Mouse (Mus musculus): ENCODE results near the gene Rai1. TPM values are rescaled to one million over a fixed set of nuclear protein-coding genes. Genes with fewer than 3 reads are reported as not detected.
A peak's percentile ranks its signal among the peaks of the same experiment; 100 is the strongest.

The Rai1 gene
- polyA plus RNA-seq, 1 experiment = 25.9 TPM

DNA sequence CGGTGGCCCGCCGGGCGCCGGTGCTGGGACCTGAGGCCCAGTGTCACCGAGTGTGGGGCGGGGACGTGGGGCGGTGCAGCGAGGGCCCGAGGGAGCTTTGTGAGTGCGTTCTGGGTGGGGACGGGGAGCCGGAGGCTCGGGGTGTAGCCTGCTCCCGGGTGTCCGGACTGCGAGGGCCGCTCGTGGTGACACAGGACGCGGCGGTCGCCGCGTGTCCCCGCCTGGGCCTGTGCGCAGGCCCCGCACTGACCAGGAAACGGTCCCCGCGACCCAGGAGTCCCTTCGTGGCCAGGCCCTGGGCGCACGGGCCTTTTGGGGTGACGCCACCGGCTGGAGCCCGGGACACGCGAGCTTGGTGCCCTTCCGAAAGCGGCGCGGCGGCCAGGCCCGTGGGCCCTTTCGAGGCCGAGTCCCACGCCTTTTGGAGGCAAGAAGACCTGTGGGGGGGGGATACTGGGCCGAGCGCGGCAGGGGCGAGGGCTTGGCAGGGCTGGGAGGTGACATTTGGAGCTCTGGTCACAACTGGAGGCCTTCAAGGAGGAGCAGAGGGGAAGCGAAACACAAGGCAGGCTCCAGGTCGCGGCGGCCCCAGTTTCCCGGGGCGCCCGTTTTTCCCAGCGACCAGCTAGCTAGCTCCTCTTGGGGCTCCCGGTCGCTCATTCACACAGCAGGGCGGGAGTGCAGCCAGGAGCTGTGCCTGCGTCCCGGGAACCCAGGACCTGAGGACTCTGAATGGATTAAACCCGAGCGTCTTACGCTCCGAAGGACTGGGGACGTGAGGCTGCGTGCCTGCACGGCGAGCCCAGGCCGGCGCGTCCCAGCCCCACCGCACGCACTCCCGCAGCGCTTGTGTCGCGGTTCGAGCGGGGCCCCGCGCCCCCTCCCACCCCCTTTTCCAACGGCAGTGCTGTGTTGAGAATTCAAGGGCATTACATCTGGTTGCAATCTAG is 1.1 kb downstream of the Rai1 start:
- Histone ChIP-seq H3K27ac (ENCODE audit: insufficient read depth, low read length) (peak overlapping the region; percentile 95), H3K4me3 (ENCODE audit: insufficient read depth, low read length) (peak overlapping the region; percentile 85), H3K4me1 (ENCODE audit: control insufficient read depth, insufficient read depth, low read length) (peaks cover 21% of the 10 kb centered on the region)
- TF ChIP-seq CTCF (IDR thresholded peaks at IDR 0.05; ENCODE audit: borderline replicate concordance, insufficient read depth, low read length) (no peak), POLR2A (IDR thresholded peaks at IDR 0.05; ENCODE audit: low read depth, low read length) (peak; percentile 52)

DNA sequence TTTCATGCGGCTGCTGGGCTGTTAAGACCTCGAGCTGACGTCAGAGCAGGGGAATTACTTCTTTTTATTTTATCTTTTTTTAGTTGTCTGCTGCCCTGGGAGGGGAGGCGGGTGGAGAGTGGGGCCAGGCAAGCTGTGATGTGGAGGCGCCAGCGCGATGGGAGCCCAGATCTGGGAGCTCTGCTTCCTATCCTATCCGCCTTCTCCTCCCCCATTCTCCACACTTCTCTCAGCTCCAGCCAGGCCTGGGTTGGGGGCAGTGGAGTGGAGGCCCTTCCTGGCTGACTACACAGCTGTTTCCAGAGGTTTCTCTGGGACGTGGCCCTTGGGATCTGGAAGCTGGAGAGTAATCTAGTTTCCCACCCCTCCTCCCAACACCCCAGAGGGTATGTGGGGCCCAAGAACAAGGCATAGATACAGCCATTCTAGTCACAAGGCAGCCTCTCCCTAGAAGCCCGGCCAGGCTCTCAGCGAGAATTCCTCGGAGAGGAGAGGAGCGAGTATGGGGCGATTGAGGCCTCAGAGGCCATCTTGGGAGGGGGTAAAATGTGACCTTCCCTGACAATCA is 1.8 kb downstream of the Rai1 start:
- Histone ChIP-seq H3K4me1 (ENCODE audit: control insufficient read depth, insufficient read depth, low read length) (peaks cover 28% of the 10 kb centered on the region), H3K4me3 (ENCODE audit: insufficient read depth, low read length) (peak overlapping the region; percentile 85), H3K27ac (ENCODE audit: insufficient read depth, low read length) (peak overlapping the region; percentile 95)
- TF ChIP-seq CTCF (IDR thresholded peaks at IDR 0.05; ENCODE audit: borderline replicate concordance, insufficient read depth, low read length) (no peak), POLR2A (IDR thresholded peaks at IDR 0.05; ENCODE audit: low read depth, low read length) (peak; percentile 30)

DNA sequence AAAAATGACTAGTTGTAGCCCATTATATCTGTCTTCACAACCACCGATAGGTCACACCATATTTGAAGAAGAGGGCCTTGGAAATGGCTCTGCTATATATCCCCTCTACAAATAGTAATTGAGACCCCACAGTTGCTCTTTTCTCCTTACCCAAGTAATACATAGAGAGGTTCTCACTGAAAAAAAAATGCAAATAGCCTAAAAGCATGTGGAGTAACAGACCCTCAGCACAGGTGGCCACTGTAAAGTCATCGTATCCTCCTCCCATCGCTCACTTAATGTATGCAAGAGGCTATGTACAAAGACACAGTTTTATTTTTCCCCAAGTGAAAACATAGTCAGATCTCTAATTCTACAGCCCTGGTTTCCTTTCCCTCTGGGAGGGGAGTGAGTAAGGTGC is 2.6 kb downstream of the Rai1 start:
- H3K27ac ChIP-seq (ENCODE audit: insufficient read depth, low read length) = peak overlapping the region; percentile 95; the same call in 1 of the 2 replicates
- TF ChIP-seq CTCF (IDR thresholded peaks at IDR 0.05; ENCODE audit: borderline replicate concordance, insufficient read depth, low read length) = no peak
- TF ChIP-seq POLR2A (IDR thresholded peaks at IDR 0.05; ENCODE audit: low read depth, low read length) = no peak
- H3K4me1 ChIP-seq (ENCODE audit: control insufficient read depth, insufficient read depth, low read length) = peaks cover 36% of the 10 kb centered on the region
- no peak overlapping the region for H3K4me3 ChIP-seq (ENCODE audit: insufficient read depth, low read length)

DNA sequence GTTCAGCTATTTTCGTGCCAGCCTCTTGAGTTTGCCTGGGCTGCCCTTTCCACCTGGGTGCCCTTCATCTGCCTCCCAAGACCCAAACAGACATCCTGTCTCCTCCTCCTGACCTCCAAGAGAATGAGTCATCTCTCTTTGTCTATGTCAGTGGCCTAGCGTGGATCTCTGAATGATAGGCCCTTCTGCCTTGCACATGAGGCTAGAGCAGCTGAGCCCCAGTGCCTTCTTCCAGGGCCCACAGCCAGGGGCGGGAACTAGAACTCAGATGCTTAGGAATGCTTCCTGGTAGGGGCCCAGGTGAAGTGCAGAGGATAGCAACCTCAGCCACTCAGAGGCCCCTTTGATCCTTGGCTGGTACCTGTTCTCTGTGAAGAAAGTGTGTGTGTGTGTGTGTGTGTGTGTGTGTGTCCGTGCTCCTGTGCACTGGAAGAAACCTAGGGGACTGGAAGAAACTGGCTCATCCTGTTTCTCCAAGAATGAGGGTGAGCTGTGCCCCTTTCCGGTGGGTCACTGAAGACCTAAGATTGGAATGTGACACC is 3.9 kb downstream of the Rai1 start:
- H3K27ac ChIP-seq (ENCODE audit: insufficient read depth, low read length) = no peak overlapping the region
- peaks cover 47% of the 10 kb centered on the region for H3K4me1 ChIP-seq (ENCODE audit: control insufficient read depth, insufficient read depth, low read length)
- H3K4me3 ChIP-seq (ENCODE audit: insufficient read depth, low read length) = no peak overlapping the region
- TF ChIP-seq POLR2A (IDR thresholded peaks at IDR 0.05; ENCODE audit: low read depth, low read length) (no peak), CTCF (IDR thresholded peaks at IDR 0.05; ENCODE audit: borderline replicate concordance, insufficient read depth, low read length) (no peak)

DNA sequence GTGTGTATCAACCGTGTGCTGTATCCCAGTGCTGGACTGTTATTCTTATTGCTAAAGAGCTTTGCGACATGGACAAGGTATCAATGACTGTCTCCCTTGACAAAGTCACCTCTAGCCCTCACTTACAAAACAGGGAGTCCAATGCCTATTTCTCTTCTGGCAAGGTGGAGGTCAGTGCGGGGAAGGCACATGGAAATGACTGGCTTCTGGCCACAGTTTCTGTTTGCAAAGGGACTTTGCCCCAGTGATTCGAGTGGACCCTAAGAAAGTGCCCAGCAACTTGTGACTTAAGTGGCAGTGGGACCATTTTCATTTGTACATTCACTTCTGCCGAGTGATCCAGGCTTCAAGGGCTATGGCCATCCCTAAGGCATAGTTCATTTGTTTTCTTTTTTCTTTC is 5.6 kb downstream of the Rai1 start:
- TF ChIP-seq CTCF (IDR thresholded peaks at IDR 0.05; ENCODE audit: borderline replicate concordance, insufficient read depth, low read length) (no peak), POLR2A (IDR thresholded peaks at IDR 0.05; ENCODE audit: low read depth, low read length) (no peak)
- Histone ChIP-seq H3K27ac (ENCODE audit: insufficient read depth, low read length) (no peak overlapping the region), H3K4me3 (ENCODE audit: insufficient read depth, low read length) (no peak overlapping the region), H3K4me1 (ENCODE audit: control insufficient read depth, insufficient read depth, low read length) (peaks cover 55% of the 10 kb centered on the region)

DNA sequence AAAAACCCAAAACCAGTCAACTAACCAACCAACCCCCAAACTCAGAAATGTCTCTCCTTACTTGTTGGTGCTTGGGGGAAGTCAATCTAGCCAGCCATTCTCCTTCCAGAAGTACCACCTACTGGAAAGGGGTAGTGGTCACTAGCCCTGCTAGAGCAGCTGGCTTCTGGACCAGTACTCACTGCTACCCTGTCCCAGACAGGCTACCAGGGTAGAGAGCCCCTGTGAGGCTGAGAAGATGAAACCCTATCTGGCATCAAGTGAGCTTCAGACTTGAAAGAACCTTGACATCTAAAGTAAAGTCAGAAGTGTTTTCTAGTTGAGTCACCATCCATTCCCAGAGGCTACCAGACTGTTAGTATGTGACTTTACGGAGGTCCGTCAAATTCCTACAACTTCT is 6.8 kb downstream of the Rai1 start:
- H3K27ac ChIP-seq (ENCODE audit: insufficient read depth, low read length) = peak overlapping the region; percentile 28; the same call in 1 of the 2 replicates
- TF ChIP-seq POLR2A (IDR thresholded peaks at IDR 0.05; ENCODE audit: low read depth, low read length) (no peak), CTCF (IDR thresholded peaks at IDR 0.05; ENCODE audit: borderline replicate concordance, insufficient read depth, low read length) (no peak)
- peaks cover 62% of the 10 kb centered on the region for H3K4me1 ChIP-seq (ENCODE audit: control insufficient read depth, insufficient read depth, low read length)
- no peak overlapping the region for H3K4me3 ChIP-seq (ENCODE audit: insufficient read depth, low read length)

DNA sequence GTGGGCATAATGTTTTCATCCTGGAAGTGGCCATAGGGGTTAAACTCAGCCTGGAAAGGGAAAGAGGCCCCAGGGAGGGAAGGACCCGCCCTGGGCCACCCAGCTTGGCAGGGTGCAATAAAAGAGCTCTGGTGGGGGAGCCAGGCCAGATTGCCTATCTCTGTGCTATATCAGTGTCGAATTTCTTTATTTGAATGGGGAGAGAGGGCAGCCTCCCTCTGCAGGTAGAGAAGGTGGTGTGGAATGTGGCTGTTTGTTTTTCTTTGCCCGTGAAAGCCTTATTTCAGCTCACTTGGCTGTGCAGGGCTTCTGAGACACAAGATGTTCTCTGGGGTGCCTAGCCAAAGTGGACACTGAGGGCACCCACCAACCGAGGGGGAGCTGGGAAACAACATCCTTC is 8.8 kb downstream of the Rai1 start:
- no peak for TF ChIP-seq CTCF (IDR thresholded peaks at IDR 0.05; ENCODE audit: borderline replicate concordance, insufficient read depth, low read length)
- TF ChIP-seq POLR2A (IDR thresholded peaks at IDR 0.05; ENCODE audit: low read depth, low read length) = no peak
- Histone ChIP-seq H3K4me1 (ENCODE audit: control insufficient read depth, insufficient read depth, low read length) (peaks cover 50% of the 10 kb centered on the region), H3K4me3 (ENCODE audit: insufficient read depth, low read length) (no peak overlapping the region), H3K27ac (ENCODE audit: insufficient read depth, low read length) (peak overlapping the region; percentile 89)

DNA sequence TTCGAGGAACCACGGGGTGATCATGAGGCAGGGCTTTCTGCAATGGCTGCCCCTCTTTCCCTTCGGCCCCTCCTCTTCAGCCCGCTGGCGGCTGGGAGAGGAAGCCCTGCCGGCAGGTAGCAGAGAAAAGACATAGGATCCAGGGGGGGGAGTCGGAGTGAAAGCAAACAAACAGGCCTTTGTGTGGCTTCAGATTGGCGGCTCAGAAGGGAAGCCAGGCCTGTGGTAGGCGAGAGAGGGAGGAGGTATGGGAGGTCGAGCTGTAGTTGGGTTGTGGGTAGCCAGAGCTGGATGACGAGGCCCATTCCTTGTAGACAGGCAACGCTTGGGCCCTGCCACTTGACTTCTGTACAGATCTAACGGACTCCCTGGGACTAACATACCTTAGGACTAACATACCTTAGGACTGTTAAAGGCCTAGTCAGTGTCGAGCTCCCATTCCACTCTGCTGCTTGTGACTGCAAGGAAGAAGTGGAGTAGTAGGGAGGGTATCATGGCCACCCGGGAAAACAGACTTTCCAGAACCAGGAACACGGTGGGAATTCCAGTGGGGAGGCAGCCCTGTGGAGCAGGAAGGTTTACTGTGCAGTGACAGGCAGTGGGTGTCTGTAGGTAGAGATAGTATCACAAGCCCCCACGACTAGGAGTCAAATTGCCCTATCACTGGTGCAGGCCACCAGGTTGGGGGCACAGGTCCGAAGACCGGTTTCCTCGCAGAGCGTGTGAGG is 9.6 kb downstream of the Rai1 start:
- peak overlapping the region; percentile 89 for H3K27ac ChIP-seq (ENCODE audit: insufficient read depth, low read length)
- TF ChIP-seq CTCF (IDR thresholded peaks at IDR 0.05; ENCODE audit: borderline replicate concordance, insufficient read depth, low read length) (no peak), POLR2A (IDR thresholded peaks at IDR 0.05; ENCODE audit: low read depth, low read length) (peak; percentile 12; the same call in 1 of the 2 replicates)
- H3K4me1 ChIP-seq (ENCODE audit: control insufficient read depth, insufficient read depth, low read length) = peaks cover 44% of the 10 kb centered on the region
- peak overlapping the region; percentile 34 for H3K4me3 ChIP-seq (ENCODE audit: insufficient read depth, low read length)

DNA sequence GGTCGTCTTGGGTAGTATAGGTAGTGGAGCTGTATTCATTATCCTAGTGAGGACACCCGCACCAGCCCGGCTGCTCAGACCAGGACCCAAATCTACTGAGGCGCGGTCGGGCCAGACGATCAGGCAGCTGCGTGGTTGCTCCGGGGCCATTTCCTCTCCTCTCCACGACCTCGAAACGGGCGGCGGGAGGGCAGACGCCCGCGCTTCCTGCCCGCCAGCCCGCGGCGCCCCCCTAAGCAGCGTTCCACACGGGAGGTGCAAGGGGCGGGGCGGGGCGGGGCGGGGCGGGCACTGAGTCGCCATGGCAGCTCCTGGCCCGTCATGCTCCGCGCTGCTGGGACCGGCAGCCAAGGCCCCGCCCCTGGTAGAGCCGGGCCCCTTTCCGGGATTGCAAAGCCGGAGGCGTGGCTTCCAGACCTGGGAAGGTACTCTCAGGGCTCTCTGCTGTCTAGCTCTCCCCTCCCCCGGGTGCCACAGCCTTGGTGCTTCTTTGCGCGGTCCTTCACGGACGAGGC is 10.3 kb downstream of the Rai1 start:
- peak overlapping the region; percentile 89 for H3K27ac ChIP-seq (ENCODE audit: insufficient read depth, low read length)
- H3K4me3 ChIP-seq (ENCODE audit: insufficient read depth, low read length) = peak overlapping the region; percentile 37
- peaks cover 43% of the 10 kb centered on the region for H3K4me1 ChIP-seq (ENCODE audit: control insufficient read depth, insufficient read depth, low read length)
- TF ChIP-seq POLR2A (IDR thresholded peaks at IDR 0.05; ENCODE audit: low read depth, low read length) (peak; percentile 57), CTCF (IDR thresholded peaks at IDR 0.05; ENCODE audit: borderline replicate concordance, insufficient read depth, low read length) (no peak)

Data from embryonic fibroblast, embryonic 13.5 days (primary cell).